Mouse (Mus musculus): ENCODE data around the gene Mcts2. TPM values are rescaled to one million over a fixed set of nuclear protein-coding genes. Genes with fewer than 3 reads are reported as not detected.

The Mcts2 gene
- polyA plus RNA-seq (2012; rRNA removed), result 10.0 and 11.0 TPM in 2 replicates

GRCm38 (mm10) chr2:152686806-152687267, at the start of gene Mcts2:
Gene Mcts2, plus strand, starts transcription at chr2:152687035.

GRCm38 (mm10) chr2:152669256-152669638, 17.6 kb upstream of the Mcts2 start, which contains the start of gene H13:
Gene H13, plus strand, starts transcription at chr2:152669461.

GRCm38 (mm10) chr2:152736090-152736601, 49.3 kb downstream of the Mcts2 start, which contains the start of gene Id1:
Gene Id1, plus strand, starts transcription at chr2:152736251.

Other genes with a start within 250 kb of the Mcts2 start
- gene Defb23, start 222.4 kb upstream of the Mcts2 start, polyA plus RNA-seq (2012; rRNA removed), result not detected in 2 replicates
- not detected in 2 replicates for gene Defb20, start 210.0 kb upstream of the Mcts2 start, polyA plus RNA-seq (2012; rRNA removed)
- gene Defb22, start 196.9 kb upstream of the Mcts2 start, polyA plus RNA-seq (2012; rRNA removed), result not detected in 2 replicates
- gene Defb26, start 175.3 kb upstream of the Mcts2 start, polyA plus RNA-seq (2012; rRNA removed), result not detected in 2 replicates
- gene Defb28, start 168.8 kb upstream of the Mcts2 start, polyA plus RNA-seq (2012; rRNA removed), result not detected in 2 replicates
- not detected in 2 replicates for gene Defb29, start 146.9 kb upstream of the Mcts2 start, polyA plus RNA-seq (2012; rRNA removed)
- gene Gm17416, start 117.7 kb upstream of the Mcts2 start, polyA plus RNA-seq (2012; rRNA removed), result not detected in 2 replicates
- gene Defb21, start 114.3 kb upstream of the Mcts2 start, polyA plus RNA-seq (2012; rRNA removed), result not detected in 2 replicates
- gene Defb19, start 106.7 kb upstream of the Mcts2 start, polyA plus RNA-seq (2012; rRNA removed), result not detected in 2 replicates
- gene Defb45, start 87.6 kb upstream of the Mcts2 start, polyA plus RNA-seq (2012; rRNA removed), result not detected in 2 replicates
- gene Defb36, start 82.7 kb upstream of the Mcts2 start, polyA plus RNA-seq (2012; rRNA removed), result not detected in 2 replicates
- 0.24 TPM in 1 of 2 replicates, not detected in the other for gene Defb25, start 64.0 kb upstream of the Mcts2 start, polyA plus RNA-seq (2012; rRNA removed)
- gene Rem1, start 60.1 kb upstream of the Mcts2 start, polyA plus RNA-seq (2012; rRNA removed), result 0.46 and 0.52 TPM in 2 replicates
- 26.2 and 27.6 TPM in 2 replicates for gene H13, start 17.6 kb upstream of the Mcts2 start, polyA plus RNA-seq (2012; rRNA removed)
- 41.7 and 43.3 TPM in 2 replicates for gene Id1, start 49.2 kb downstream of the Mcts2 start, polyA plus RNA-seq (2012; rRNA removed)
- 0.58 and 0.84 TPM in 2 replicates for gene Cox4i2, start 67.1 kb downstream of the Mcts2 start, polyA plus RNA-seq (2012; rRNA removed)
- 55.5 and 69.0 TPM in 2 replicates for gene Bcl2l1, start 144.7 kb downstream of the Mcts2 start, polyA plus RNA-seq (2012; rRNA removed)
- 51.8 and 53.6 TPM in 2 replicates for gene Tpx2, start 160.9 kb downstream of the Mcts2 start, polyA plus RNA-seq (2012; rRNA removed)
- 0.05 TPM in 1 of 2 replicates, not detected in the other for gene Mylk2, start 224.3 kb downstream of the Mcts2 start, polyA plus RNA-seq (2012; rRNA removed)
- 0.11 and 0.12 TPM in 2 replicates for gene Foxs1, start 246.2 kb downstream of the Mcts2 start, polyA plus RNA-seq (2012; rRNA removed)